Mouse (Mus musculus): ENCODE measurements around the gene Serpine2. TPM values are rescaled to one million over a fixed set of nuclear protein-coding genes. Genes with fewer than 3 reads are reported as not detected.
A peak's percentile ranks its signal among the peaks of the same experiment; 100 is the strongest.

Serpine2 gene
- polyA plus RNA-seq, 1 experiment from 2014 or later = 136 TPM

GRCm38 (mm10) chr1:79797084-79797483 lies 63.9 kb downstream of the Serpine2 start:
- Histone ChIP-seq H3K36me3 (ENCODE audit: control insufficient read depth, insufficient read depth, low read length) (no peaks in the 10 kb centered on the region), H3K4me3 (ENCODE audit: low read length) (no peak overlapping the region), H3K27me3 (ENCODE audit: control insufficient read depth, insufficient read depth, low read length) (no peaks in the 10 kb centered on the region), H3K9me3 (ENCODE audit: control insufficient read depth, low read length) (no peaks in the 10 kb centered on the region), H3K4me2 (replicated peaks; ENCODE audit: low read depth, low read length) (no peak overlapping the region), H3K27ac (ENCODE audit: low read depth, low read length) (no peak overlapping the region), H3K9ac (ENCODE audit: low read depth, low read length) (no peak overlapping the region), H3K4me1 (ENCODE audit: control insufficient read depth, insufficient read depth, low read length) (no peaks in the 10 kb centered on the region)
- no peak for ATAC-seq (ENCODE audit: low FRiP score, low TSS enrichment)
- 94% methylated on average over 3 of the region's 3 CpGs for WGBS

- peaks cover 16% of the 10 kb centered on the region for H3K36me3 ChIP-seq (ENCODE audit: control insufficient read depth, insufficient read depth, low read length)
- 70% methylated on average over 7 of the region's 7 CpGs for WGBS
Measured at GRCm38 (mm10) chr1:79786267-79786927, 74.6 kb downstream of the Serpine2 start.

GRCm38 (mm10) chr1:79782433-79782832 lies 78.5 kb downstream of the Serpine2 start:
- H3K4me2 ChIP-seq (replicated peaks; ENCODE audit: low read depth, low read length) = no peak overlapping the region
- ATAC-seq (ENCODE audit: low FRiP score, low TSS enrichment) = no peak
- no peak overlapping the region for H3K9ac ChIP-seq (ENCODE audit: low read depth, low read length)
- H3K36me3 ChIP-seq (ENCODE audit: control insufficient read depth, insufficient read depth, low read length) = peaks cover 53% of the 10 kb centered on the region
- no peaks in the 10 kb centered on the region for H3K27me3 ChIP-seq (ENCODE audit: control insufficient read depth, insufficient read depth, low read length)
- 86% methylated on average over 3 of the region's 3 CpGs for WGBS
- no peak overlapping the region for H3K4me3 ChIP-seq (ENCODE audit: low read length)
- H3K4me1 ChIP-seq (ENCODE audit: control insufficient read depth, insufficient read depth, low read length) = no peaks in the 10 kb centered on the region
- H3K27ac ChIP-seq (ENCODE audit: low read depth, low read length) = no peak overlapping the region
- H3K9me3 ChIP-seq (ENCODE audit: control insufficient read depth, low read length) = no peaks in the 10 kb centered on the region

More at GRCm38 (mm10) chr1:79786267-79786927, 74.6 kb downstream of the Serpine2 start:
- Histone ChIP-seq H3K4me2 (replicated peaks; ENCODE audit: low read depth, low read length) (no peak overlapping the region), H3K4me1 (ENCODE audit: control insufficient read depth, insufficient read depth, low read length) (no peaks in the 10 kb centered on the region), H3K27ac (ENCODE audit: low read depth, low read length) (no peak overlapping the region), H3K9ac (ENCODE audit: low read depth, low read length) (no peak overlapping the region), H3K27me3 (ENCODE audit: control insufficient read depth, insufficient read depth, low read length) (no peaks in the 10 kb centered on the region), H3K4me3 (ENCODE audit: low read length) (no peak overlapping the region), H3K9me3 (ENCODE audit: control insufficient read depth, low read length) (no peaks in the 10 kb centered on the region)
- ATAC-seq (ENCODE audit: low FRiP score, low TSS enrichment) = peak; percentile 75; the same call in 1 of the 2 replicates

- Histone ChIP-seq H3K27ac (ENCODE audit: low read depth, low read length) (no peak overlapping the region), H3K9ac (ENCODE audit: low read depth, low read length) (no peak overlapping the region), H3K4me3 (ENCODE audit: low read length) (no peak overlapping the region), H3K36me3 (ENCODE audit: control insufficient read depth, insufficient read depth, low read length) (peaks cover 50% of the 10 kb centered on the region), H3K4me2 (replicated peaks; ENCODE audit: low read depth, low read length) (no peak overlapping the region), H3K27me3 (ENCODE audit: control insufficient read depth, insufficient read depth, low read length) (no peaks in the 10 kb centered on the region), H3K4me1 (ENCODE audit: control insufficient read depth, insufficient read depth, low read length) (0 out of 2 replicates have a peak, but pooled peaks cover 2% of the 10 kb centered on the region), H3K9me3 (ENCODE audit: control insufficient read depth, low read length) (no peaks in the 10 kb centered on the region)
- 83% methylated on average over 11 of the region's 11 CpGs for WGBS
- no peak for ATAC-seq (ENCODE audit: low FRiP score, low TSS enrichment)
Measured at GRCm38 (mm10) chr1:79778011-79778410, 83.0 kb downstream of the Serpine2 start.

GRCm38 (mm10) chr1:79775927-79776458 lies 85.0 kb downstream of the Serpine2 start, which contains the start of the genes Mrpl44 and Wdfy1:
Mrpl44 (plus strand) TSS chr1:79776018.
Wdfy1 (minus strand) TSS chr1:79776143.
- Histone ChIP-seq H3K9me3 (ENCODE audit: control insufficient read depth, low read length) (no peaks in the 10 kb centered on the region), H3K36me3 (ENCODE audit: control insufficient read depth, insufficient read depth, low read length) (peaks cover 33% of the 10 kb centered on the region), H3K4me2 (replicated peaks; ENCODE audit: low read depth, low read length) (peak within 1 kb of the TSS; percentile 56), H3K27ac (ENCODE audit: low read depth, low read length) (peak within 1 kb of the TSS; percentile 71), H3K27me3 (ENCODE audit: control insufficient read depth, insufficient read depth, low read length) (no peaks in the 10 kb centered on the region), H3K4me1 (ENCODE audit: control insufficient read depth, insufficient read depth, low read length) (0 out of 2 replicates have a peak, but pooled peaks cover 2% of the 10 kb centered on the region), H3K9ac (ENCODE audit: low read depth, low read length) (peak within 1 kb of the TSS; percentile 86), H3K4me3 (ENCODE audit: low read length) (peak within 1 kb of the TSS; percentile 93)
- ATAC-seq (ENCODE audit: low FRiP score, low TSS enrichment) = peak; percentile 100
- WGBS = under 1% methylated on average over 38 of the region's 38 CpGs

- H3K4me2 ChIP-seq (replicated peaks; ENCODE audit: low read depth, low read length) = no peak overlapping the region
- H3K4me3 ChIP-seq (ENCODE audit: low read length) = no peak overlapping the region
- no peaks in the 10 kb centered on the region for H3K9me3 ChIP-seq (ENCODE audit: control insufficient read depth, low read length)
- 0 out of 2 replicates have a peak, but pooled peaks cover 2% of the 10 kb centered on the region for H3K4me1 ChIP-seq (ENCODE audit: control insufficient read depth, insufficient read depth, low read length)
- no peak overlapping the region for H3K9ac ChIP-seq (ENCODE audit: low read depth, low read length)
- peaks cover 16% of the 10 kb centered on the region for H3K36me3 ChIP-seq (ENCODE audit: control insufficient read depth, insufficient read depth, low read length)
- H3K27ac ChIP-seq (ENCODE audit: low read depth, low read length) = no peak overlapping the region
- ATAC-seq (ENCODE audit: low FRiP score, low TSS enrichment) = no peak
- H3K27me3 ChIP-seq (ENCODE audit: control insufficient read depth, insufficient read depth, low read length) = no peaks in the 10 kb centered on the region
- WGBS = 75% methylated on average over 4 of the region's 4 CpGs
Measured at GRCm38 (mm10) chr1:79774164-79774780, 86.7 kb downstream of the Serpine2 start.

- 68% methylated on average over 1 of the region's 1 CpGs for WGBS
- Histone ChIP-seq H3K4me1 (ENCODE audit: control insufficient read depth, insufficient read depth, low read length) (no peaks in the 10 kb centered on the region), H3K4me3 (ENCODE audit: low read length) (no peak overlapping the region), H3K27me3 (ENCODE audit: control insufficient read depth, insufficient read depth, low read length) (no peaks in the 10 kb centered on the region), H3K4me2 (replicated peaks; ENCODE audit: low read depth, low read length) (no peak overlapping the region), H3K27ac (ENCODE audit: low read depth, low read length) (no peak overlapping the region), H3K36me3 (ENCODE audit: control insufficient read depth, insufficient read depth, low read length) (no peaks in the 10 kb centered on the region), H3K9ac (ENCODE audit: low read depth, low read length) (no peak overlapping the region), H3K9me3 (ENCODE audit: control insufficient read depth, low read length) (no peaks in the 10 kb centered on the region)
- ATAC-seq (ENCODE audit: low FRiP score, low TSS enrichment) = no peak
Measured at GRCm38 (mm10) chr1:79768231-79768630, 92.7 kb downstream of the Serpine2 start.

- Histone ChIP-seq H3K27me3 (ENCODE audit: control insufficient read depth, insufficient read depth, low read length) (no peaks in the 10 kb centered on the region), H3K4me1 (ENCODE audit: control insufficient read depth, insufficient read depth, low read length) (peaks cover 5% of the 10 kb centered on the region), H3K4me2 (replicated peaks; ENCODE audit: low read depth, low read length) (no peak overlapping the region), H3K4me3 (ENCODE audit: low read length) (no peak overlapping the region), H3K9me3 (ENCODE audit: control insufficient read depth, low read length) (no peaks in the 10 kb centered on the region), H3K9ac (ENCODE audit: low read depth, low read length) (no peak overlapping the region), H3K27ac (ENCODE audit: low read depth, low read length) (no peak overlapping the region), H3K36me3 (ENCODE audit: control insufficient read depth, insufficient read depth, low read length) (no peaks in the 10 kb centered on the region)
- ATAC-seq (ENCODE audit: low FRiP score, low TSS enrichment) = no peak
- WGBS = 90% methylated on average over 1 of the region's 1 CpGs
Measured at GRCm38 (mm10) chr1:79764483-79764882, 96.5 kb downstream of the Serpine2 start.

- no peak overlapping the region for H3K4me3 ChIP-seq (ENCODE audit: low read length)
- no peaks in the 10 kb centered on the region for H3K27me3 ChIP-seq (ENCODE audit: control insufficient read depth, insufficient read depth, low read length)
- H3K36me3 ChIP-seq (ENCODE audit: control insufficient read depth, insufficient read depth, low read length) = no peaks in the 10 kb centered on the region
- no peak overlapping the region for H3K4me2 ChIP-seq (replicated peaks; ENCODE audit: low read depth, low read length)
- H3K9me3 ChIP-seq (ENCODE audit: control insufficient read depth, low read length) = no peaks in the 10 kb centered on the region
- H3K27ac ChIP-seq (ENCODE audit: low read depth, low read length) = no peak overlapping the region
- no peak for ATAC-seq (ENCODE audit: low FRiP score, low TSS enrichment)
- H3K9ac ChIP-seq (ENCODE audit: low read depth, low read length) = no peak overlapping the region
- 78% methylated on average over 2 of the region's 2 CpGs for WGBS
- peaks cover 5% of the 10 kb centered on the region for H3K4me1 ChIP-seq (ENCODE audit: control insufficient read depth, insufficient read depth, low read length)
Measured at GRCm38 (mm10) chr1:79764031-79764430, 96.9 kb downstream of the Serpine2 start.

Measured in kidney, embryonic 14.5 days (tissue).